Mouse (Mus musculus) embryo, embryonic 11.5 days (tissue): ENCODE data around the gene Adck2.

Source experiments
- DNase-seq: peaks from one replicate; pipeline ENCODE4 v3.0.0-alpha.2; 2012; ENCODE audit warnings: low read depth, low spot score

Gene Adck2

DNA sequence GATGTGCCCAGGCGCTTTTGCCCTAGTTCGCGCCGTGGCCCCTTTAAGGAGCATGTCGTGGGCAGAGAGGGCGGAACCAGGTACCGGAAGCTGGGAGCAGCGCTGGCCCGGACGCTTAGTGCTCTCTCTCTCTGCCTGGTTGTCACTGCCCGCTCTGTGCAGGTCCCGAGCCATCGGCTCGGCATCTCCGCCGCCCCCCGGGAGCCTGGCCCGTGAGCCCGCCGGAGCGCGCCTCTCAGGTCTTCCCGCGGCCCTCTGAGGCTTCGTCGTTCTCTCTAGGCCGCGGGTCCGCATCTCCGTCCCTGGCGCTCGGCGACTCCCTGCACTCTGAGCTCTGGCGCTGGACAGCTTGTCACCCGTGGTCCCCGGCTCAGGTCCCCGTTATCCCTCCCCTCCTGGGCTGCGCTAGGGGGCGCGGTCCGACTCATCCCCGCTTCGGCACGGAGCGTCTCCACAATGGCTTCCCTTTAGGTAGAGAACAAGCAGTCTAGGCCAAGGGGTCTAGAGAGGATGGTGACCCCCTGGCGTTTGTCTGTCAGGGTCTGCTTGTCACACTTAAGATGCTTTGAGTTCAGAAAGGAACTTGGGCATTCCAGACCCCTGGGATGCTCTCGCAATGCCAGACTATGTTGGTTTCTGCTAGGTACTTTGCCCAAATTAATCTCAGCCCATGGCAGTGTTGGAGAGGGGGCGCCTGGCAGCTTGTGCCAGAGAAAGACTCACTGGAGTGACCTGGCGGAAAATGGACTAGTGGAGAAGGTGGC, at the start of gene Adck2:
Gene Adck2 (plus strand): TSS at position 83 of the 764 bp plus-strand sequence.
- peak; percentile 75 for DNase-seq

DNA sequence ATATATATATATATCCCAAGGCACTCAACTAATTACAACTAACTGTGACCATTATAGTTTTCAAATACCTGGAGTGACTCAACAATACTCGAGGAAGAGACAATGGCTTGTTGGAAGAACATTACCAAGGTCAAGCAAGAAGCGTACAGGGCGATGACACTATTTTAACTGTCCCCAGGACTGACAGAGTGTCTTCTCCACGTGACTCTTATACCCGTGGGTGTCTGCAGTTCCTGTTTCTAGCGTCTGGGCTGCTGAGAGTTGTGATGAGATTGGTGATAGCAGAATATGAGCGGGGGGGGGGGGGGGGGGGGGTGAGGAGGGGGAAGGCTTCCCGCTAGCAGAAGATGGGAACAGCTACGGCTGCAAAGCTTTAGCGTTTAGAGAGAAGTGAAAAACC, 46.9 kb upstream of the Adck2 start:
- no peak for DNase-seq

DNA sequence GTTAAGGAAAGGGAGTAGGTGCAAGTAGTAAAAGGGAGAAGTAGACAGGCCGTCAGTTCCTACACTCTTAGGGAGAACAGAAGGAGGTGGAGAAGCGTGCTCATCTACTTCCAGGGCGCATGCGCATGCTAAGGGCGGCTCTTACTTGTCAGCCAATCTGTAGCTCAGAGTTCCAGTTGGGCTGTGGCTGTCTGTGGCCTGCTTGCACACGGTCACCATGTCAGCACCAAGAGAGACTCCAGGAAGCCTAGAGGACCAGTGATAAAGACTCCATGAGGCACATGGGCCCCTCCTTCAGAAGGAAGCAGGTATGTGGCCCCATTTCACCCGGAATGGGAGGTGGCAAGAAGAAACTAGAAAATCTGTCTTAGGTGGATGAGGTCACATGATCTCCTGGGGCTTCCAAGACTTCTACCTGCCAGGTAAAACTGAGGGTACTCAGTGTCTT, 46.3 kb upstream of the Adck2 start:
- no peak for DNase-seq

DNA sequence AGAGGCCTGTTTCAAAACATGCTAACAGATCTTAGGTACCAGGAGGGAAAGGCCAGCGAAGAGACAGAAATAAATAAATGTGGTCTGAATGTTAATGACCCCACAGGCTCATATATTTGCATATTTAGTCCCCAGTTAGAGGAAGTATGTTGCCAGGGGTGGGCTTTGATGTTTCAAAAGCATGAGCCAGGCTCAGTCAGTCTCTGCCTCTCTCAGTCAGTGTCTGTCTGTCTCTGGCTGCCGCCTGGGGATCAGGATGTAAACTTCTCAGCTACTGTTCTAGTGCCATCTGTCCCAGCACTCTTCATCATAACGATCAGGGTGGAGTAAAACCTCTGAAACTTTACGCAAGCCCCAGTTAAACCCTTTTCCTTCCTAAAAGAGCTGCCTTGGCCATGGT, 45.9 kb upstream of the Adck2 start:
- no peak for DNase-seq

DNA sequence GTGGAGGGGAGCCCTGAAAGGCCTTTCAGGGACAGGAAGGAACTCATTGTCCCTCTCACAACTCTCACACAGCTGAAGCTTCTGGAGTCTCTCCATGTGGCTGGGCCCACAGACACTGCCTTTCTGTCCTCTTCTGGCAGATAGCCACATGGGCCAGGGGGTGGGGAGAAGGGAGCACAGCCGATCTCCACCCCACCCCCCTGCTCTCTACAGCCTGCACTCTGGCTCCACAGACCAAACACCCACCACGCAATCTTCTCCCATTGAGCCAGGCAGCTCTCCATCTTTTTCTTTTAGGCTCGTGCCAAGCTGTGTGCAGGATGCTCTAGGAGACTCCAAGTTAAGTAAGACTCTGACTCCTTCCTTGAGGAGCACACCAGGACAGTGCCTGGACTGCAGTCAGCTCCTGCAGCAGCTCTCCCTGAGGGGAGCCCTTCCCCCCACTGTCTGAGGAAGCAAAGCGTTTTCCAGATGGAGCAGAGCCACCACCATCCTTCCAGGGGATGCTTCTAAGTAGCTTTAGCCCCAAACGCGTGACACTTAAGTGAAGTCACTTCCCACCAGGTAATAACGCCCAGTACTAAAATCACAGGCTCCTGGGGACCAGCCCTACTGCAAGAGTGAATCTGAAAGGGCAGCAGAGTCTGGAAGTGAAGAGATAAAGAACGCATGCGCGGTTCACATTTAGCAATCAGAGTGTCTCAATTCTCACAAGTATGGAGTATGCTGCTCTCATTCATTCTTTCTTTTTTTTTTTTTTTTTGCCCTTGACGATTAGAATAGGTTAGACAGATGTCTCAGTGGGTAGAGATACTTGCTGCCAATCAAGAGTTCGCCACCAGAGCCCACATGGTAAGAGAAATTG, 44.8 kb upstream of the Adck2 start:
- DNase-seq: no peak

DNA sequence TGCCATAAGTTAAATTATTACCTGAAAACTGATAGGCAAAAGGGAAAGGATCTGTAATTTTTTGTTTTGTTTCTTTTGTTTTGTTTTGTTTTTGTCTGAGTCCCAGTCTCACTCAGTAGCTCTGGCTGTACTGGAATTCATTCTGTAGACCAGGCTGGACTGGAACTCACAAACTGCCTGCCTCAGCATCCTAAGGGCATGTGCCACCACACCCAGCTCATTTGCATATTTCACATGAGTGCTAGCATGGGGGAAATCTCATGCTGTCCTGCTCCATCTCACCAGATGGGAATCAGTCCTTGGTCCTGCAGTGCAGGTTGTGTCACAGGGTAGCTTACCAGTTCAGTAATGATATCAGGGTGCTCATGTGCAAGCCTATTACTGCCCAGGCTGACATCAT, 38.7 kb upstream of the Adck2 start:
- no peak for DNase-seq

DNA sequence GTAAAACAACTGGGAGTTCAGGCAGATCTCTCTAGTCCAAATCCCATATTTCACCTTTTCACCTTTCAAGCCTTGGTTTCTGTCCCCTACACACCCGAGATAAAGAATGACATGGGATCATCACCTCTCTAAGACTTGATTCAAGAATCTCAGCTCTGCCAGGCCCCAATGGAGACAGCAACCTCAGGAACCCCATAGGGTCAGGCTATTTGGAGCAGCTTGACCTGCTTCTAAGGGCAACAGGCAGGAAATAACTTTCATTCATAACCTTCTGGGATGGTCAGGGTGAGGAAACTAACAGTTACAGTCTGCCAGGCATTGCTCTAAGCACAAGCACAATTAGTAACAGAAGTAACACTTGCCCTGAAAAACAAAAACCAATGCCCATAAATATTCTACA, 37.1 kb upstream of the Adck2 start:
- no peak for DNase-seq

DNA sequence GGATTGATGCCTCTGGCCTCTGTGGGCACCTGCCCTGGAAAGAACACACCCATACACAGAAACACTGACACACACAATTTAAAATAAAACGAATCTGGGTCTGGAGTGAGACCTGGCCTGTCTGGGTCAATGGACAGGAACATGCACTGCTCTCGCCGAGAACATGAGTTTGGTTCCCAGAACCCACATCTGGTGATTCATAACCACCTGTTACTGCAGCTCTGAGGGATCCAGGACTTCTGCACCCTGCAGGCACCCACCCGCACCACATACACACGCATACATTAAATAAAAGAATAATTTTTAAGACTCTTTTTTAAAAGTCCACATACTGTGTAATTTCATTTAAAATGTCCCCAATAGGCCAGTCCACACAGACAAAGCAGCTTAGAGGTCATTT, 36.4 kb upstream of the Adck2 start:
- DNase-seq: no peak

DNA sequence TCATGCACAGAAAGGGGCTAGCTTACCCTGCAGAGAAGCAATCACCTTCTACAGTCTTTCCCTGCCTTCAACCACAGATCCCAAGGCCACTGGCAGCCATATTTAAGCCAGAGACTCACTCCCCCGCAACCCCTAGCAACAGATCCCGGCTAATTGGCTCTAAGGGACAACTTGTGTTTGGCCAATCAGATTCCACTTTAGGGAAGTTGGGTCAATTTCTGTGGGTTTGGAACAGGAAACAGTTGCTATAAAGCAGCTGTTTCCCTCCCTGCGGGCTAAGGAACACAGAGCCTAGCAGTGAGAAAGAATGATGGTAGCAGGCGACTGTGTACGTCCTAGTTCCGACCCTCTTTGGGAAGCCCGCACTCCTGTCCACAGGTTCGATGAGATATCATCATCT, 35.4 kb upstream of the Adck2 start:
- DNase-seq: no peak

DNA sequence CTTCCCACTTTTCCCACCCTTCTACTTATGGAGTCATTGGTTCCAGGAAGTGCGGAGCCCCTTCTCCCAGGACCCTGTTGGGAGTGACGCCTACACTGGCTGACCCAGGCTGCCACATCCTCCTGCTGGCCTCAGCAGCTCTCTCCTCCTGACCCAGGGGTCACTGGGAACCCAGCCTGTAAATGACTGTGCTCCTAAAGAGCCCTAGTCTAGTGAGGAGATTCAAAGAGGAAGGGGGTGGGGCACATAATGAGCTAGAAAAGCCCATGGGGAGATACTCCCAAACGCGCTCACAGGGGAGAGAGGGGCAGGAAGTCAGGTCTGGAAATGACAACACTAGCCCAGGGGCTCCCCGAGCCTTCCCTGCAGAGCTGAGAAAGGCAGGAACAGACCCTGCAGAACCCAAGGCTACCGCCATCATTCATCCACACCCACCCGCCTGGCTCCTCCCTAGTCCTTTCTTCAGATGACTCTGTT, 34.0 kb upstream of the Adck2 start:
- no peak for DNase-seq

DNA sequence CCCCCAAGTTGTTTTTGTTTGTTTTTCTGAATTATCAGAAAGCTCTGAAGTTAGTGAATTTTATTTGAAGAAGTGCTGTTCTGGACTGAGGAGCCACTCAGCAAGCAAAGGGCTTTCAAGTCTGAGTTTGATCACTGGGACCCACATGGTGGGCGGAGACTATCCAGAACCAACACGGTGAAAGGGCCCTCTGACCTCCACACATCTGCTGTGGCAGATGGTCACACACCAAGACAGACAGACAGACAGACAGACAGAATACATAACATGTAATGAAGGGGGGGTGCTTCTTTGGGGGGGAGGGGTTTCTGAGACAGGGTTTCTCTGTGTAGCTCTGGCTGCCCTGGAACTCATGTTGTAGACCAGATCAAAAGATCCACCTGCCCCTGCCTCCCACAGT, 33.1 kb upstream of the Adck2 start:
- no peak for DNase-seq

DNA sequence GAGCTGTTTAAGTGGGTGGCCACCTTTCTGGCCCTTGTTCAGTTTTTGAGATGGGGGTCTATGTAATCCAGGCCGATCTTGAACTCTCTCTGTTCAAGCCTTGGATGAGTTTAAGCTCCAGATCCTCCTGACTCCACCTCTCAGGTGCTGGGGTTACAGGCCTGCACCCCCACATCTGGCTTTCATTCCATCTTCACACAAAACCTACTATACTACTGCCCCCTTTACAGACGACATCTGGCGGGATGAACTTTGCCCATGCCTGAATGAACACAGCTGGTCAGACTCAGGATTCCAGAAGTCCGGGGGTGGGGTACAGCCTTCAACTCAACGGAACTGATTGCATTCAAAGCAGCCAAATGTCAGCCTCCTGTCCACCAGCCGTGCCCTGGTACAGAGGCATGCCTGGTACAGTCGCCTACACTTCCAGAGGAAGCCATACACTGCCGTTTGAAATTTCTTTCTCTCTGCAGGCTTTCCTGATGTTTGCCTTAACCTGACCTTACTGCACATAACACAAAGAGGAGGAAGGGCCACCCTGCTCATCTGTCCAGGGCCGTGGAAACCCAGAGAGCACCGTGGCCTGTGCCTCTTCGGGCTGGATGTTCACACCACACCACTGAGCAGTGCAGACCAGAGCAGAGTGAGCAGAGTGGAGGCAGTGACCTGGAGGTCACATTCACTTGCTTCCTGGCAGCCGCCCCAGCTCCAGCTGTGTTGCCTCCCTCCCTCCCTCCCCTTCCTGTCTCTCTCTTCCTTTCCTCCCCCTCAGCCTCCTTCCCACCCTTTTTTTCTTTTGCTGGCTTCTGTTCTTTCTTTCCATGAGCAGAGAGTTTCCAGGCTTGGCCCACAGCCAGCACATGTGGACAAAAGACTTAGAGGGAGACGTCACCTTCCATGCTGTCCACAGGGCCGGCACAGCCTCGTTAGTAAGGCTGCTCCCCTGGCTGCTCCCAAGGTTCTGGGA, 30.8 kb upstream of the Adck2 start:
- peak; percentile 72 for DNase-seq

DNA sequence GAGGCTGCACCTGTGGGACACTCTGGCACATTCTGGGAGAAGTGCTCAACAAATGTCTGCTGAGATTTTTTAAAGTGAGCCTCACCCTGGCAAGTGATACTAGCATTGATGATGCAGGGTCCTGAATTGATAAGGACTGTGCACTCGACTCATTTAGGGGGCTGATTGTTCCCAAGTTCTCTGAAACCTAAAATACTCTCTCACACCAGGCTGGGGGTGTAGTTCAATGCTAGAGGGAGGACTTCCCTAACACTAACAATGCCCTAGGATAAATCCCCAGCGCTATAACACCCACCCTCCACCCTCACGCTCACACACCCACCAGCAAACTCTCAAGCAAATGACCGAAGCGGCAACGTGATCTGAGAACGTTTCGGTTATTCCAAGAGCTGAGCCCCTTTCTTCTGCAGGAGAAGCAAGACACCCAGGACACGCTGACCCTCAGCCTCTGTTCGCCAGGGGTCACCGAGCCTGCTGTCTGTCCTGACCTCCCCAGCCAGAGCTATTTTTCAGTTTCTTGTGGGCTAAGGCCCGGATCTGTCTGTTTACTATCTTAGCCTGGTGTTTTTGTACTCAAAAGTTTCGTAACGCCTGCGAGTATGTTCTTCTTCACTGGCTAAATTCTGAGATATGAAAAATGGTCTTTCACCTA, 29.8 kb upstream of the Adck2 start:
- no peak for DNase-seq

DNA sequence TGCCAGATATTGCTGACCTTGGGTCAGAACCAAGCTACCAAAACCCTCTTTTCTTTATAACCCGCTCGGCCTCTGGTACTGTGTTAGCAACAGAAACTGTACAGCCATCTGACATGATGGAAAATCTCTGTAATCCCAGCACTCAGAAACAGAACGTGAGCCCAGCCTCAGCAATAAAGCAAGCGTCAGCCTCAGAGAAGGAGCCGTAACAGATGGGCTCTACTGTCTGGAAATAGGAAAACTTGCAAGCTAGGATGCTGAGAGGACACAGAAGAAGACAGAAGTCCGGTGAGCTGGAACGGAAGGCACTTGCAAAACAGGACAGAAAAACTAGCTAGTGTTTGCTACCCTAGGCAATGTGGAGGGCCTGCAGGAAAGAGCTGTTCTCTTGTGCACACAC, 28.2 kb upstream of the Adck2 start:
- no peak for DNase-seq

DNA sequence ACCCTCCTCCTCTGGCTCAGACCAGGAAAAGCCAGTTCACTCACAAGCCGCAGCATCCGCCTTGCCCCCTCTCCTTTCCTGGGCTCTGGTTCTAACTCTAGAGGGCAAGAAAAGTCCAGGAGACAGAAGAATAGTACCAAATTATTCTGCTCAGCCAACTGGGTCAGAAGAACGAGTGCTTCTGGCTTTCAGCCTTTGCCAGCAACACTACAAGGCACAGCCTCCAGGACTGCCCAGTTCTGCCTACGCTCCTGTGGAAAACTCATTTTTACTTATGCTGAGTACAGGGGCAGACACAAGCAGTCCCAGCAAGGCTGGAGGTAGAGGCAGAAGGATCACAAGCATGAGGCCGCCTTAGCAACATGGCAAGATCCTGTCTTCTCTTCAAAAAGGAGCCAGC, 25.6 kb upstream of the Adck2 start:
- DNase-seq: no peak

DNA sequence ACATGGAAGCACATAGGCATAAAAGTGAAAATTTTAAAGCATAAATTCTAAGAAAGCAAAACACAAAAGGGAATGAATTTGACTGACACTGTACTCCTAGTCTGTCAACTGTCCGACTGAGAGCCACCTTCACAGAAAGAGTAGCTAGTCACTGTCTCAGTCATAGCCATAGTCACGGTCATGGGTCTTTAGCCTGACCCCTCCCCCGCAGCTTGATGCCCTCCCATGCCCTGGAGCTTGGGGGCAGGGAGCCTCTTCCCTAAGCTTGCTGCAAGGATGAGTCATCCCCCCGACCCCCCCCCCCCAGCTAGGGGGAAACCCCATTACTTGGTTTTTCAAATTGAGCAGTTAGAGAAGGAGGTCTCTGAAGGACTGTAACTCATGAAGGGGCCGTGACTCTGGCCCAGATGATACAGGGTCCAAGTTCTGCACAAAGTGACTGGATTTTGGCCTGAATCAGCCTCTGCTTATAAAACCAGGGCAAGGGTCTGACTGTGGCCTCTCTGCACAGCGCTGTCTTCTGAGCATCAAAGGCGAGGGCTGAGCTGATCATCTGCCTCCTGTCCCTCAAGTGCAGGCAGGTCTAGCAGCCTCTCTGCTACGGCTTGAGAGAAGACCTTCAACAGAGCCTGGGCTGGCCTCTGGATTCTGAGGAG, 21.6 kb upstream of the Adck2 start:
- no peak for DNase-seq

DNA sequence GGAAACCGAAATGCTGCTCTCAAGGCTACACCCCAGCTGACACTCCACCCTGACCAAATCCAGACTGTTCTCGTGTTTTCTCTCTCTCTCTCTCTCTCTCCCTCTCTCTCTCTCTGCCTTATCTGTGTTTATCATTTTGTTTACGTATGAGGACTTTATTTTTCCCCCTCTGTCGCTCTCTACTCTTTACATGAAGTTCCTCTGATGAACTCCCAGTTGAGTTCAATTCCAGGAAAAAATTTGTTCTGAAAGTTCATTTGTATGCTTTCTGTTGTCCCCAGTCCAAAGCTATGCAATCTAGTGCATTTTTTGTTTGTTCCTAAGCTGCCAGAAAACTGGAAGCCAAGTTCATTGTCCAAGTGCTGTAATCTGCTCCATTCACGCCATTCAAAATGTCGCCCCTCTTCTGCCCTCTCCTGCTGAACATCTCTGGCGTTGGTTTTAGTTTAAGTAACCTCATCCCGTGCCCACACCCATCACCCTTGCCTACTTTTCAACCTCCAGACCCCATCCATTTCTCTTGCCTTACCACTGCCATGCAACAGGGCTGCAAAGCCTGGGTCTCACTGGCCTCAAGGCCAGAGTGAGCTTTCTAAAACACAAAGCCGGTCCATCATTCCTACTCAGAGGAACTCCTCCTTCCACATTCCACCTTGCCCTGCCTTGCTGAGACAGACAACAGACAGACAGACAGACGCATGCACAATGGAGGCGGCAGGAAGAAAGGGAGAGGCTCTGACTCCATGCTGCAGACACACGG, 18.6 kb upstream of the Adck2 start:
- no peak for DNase-seq

DNA sequence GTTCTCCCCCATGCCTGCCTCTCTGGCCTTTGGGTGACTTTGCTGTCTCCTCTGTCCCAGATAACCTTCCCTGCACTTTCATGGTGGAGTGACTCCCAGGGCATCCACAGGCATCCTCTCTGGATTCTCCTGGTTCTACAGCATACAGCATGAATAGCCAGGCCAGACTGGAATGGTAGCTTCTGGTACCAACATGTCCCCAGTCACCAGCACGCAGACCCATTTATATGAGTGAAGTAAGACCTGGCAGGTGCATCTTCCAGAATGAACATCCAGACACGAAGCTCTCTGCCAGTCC, 18.1 kb upstream of the Adck2 start:
- DNase-seq: no peak

DNA sequence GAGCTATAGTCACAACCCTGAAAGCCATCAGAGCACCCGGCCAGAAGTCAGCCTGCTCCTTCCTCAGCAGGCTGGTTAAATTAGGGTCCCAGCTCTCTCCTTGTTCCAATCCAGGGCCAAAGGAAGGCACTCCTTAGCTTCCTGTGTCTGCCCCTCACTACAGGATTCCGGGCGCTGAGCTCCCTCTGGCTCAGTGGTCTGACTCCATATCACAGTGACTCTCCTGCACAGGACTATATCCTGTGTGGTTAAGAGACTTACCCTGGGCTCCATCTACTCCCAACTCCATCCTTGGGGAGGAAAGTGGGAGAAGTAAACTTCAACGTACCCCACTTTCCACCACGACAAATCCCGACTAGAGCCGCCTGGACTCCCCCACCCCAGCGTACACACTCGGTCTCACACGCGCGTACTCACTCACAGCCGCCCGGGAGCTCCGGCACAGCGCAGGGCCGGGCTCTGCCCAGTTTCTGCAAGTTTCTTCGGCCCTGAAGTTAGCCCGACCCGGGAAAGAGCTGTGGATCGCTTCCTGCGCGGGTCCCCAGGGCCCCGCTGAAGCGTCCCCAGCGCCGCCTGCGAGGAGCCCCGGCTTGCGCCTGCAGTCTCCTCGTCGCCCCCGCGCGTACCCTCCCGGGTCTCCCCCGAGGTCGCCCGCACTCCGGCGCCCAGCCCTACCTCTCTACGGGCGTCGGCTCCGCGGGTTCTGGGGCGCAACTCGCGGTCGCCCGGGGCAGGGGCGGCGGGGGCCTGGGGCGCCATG, 16.6 kb upstream of the Adck2 start:
- no peak for DNase-seq
